Mouse (Mus musculus) cortical plate, adult 2 months (tissue): Measurements from ENCODE around the gene Fsip1.

Experiments used
- CTCF ChIP-seq: fragments of 200-500 bp; IDR thresholded peaks from 2 replicates; pipeline ENCODE4 v1.5.1; 2011; ENCODE audit warnings: mild to moderate bottlenecking, control low read depth, low read length; ENCODE audit not compliant: insufficient read depth; ENCODE audit errors: extremely low read depth
- POLR2A ChIP-seq: fragments of 200-500 bp; IDR thresholded peaks from 2 replicates; pipeline ENCODE4 v1.6.1; 2011; ENCODE audit warnings: mild to moderate bottlenecking, low read length, control low read depth; ENCODE audit not compliant: insufficient read depth; ENCODE audit errors: extremely low read depth

GRCm38 (mm10) chr2:118262673-118263072, 5.9 kb upstream of the Fsip1 start:
- TF ChIP-seq CTCF (no peak), POLR2A (no peak)
